Mouse (Mus musculus) liver, adult 2 months (tissue): ENCODE data around the gene Slc9a5. TPM values are rescaled to one million over a fixed set of nuclear protein-coding genes. Genes with fewer than 3 reads are reported as not detected.

ENCODE experiments used
- DNase-seq: peaks from one replicate; pipeline ENCODE4 v3.0.0-alpha.2; 2011; ENCODE audit warnings: low read depth, low spot score; ENCODE audit errors: extremely low read depth
- H3K27ac ChIP-seq: fragments of 200-500 bp; replicated peaks from 2 replicates; pipeline ENCODE4 v1.5.1; 2012; ENCODE audit warnings: low read depth, mild to moderate bottlenecking, control low read depth, inconsistent platforms, low read length; ENCODE audit not compliant: insufficient read depth
- H3K27me3 ChIP-seq: fragments of 200-500 bp; 2 replicates; pipeline ENCODE4 v1.6.1; 2012; ENCODE audit warnings: mild to moderate bottlenecking, moderate library complexity, low read length, inconsistent platforms; ENCODE audit not compliant: control insufficient read depth, insufficient read depth
- H3K36me3 ChIP-seq: fragments of 200-500 bp; 2 replicates; pipeline ENCODE4 v1.6.1; 2012; ENCODE audit warnings: low read length, inconsistent platforms; ENCODE audit not compliant: control insufficient read depth, insufficient read depth
- H3K4me1 ChIP-seq: fragments of 200-500 bp; 2 replicates; pipeline ENCODE4 v1.6.1; 2011; ENCODE audit warnings: low read length; ENCODE audit not compliant: control insufficient read depth, insufficient read depth
- H3K4me3 ChIP-seq: fragments of 200-500 bp; 2 replicates; pipeline ENCODE4 v1.5.1; 2011; ENCODE audit warnings: low read depth, mild to moderate bottlenecking, control low read depth, low read length, moderate library complexity; ENCODE audit not compliant: insufficient read depth
- H3K79me2 ChIP-seq: fragments of 200-500 bp; 2 replicates; pipeline ENCODE4 v1.6.1; 2012; ENCODE audit warnings: inconsistent platforms, mild to moderate bottlenecking, low read length, moderate library complexity; ENCODE audit not compliant: control insufficient read depth, insufficient read depth
- H3K9ac ChIP-seq: fragments of 200-500 bp; 2 replicates; pipeline ENCODE4 v1.6.1; 2012; ENCODE audit warnings: low read depth, mild to moderate bottlenecking, control low read depth, inconsistent platforms, low read length
- CTCF ChIP-seq: fragments of 200-500 bp; IDR thresholded peaks from 2 replicates; pipeline ENCODE4 v1.5.1; 2011; ENCODE audit warnings: low read depth, low read length, control low read depth
- POLR2A ChIP-seq: fragments of 200-500 bp; IDR thresholded peaks from 2 replicates; pipeline ENCODE4 v1.6.1; 2011; ENCODE audit warnings: low read length, control low read depth; ENCODE audit not compliant: insufficient read depth; ENCODE audit errors: extremely low read depth
- WGBS: fragments of 180-500 bp; shearing (Covaris S2); methylation state at CpG from one replicate; pipeline ENCODE4 v1.1.7; 2018; 5-methylcytosine and 5-hydroxymethylcytosine counted together
- polyA plus RNA-seq: library from polyadenylated mRNA; depleted of rRNA; stranded (reverse); fragments of >200 nt; gene quantifications from 2 replicates; pipeline ENCODE4 v1.2.3, GENCODE M21; 2012
- total RNA-seq: library from RNA; depleted of rRNA; stranded (reverse); fragments of >200 nt; gene quantifications from 2 replicates; pipeline ENCODE4 v1.2.3, GENCODE M21; 2014

Gene Slc9a5
- total and polyA plus RNA-seq, 2 experiments, result under 0.01 to 0.53 TPM

- no peak overlapping the region for H3K9ac ChIP-seq
- H3K36me3 ChIP-seq, result no peaks in the 10 kb centered on the region
- no peaks in the 10 kb centered on the region for H3K4me1 ChIP-seq
- WGBS, result 43% methylated on average over 3 of the region's 3 CpGs
- H3K27ac ChIP-seq, result no peak overlapping the region
- no peaks in the 10 kb centered on the region for H3K27me3 ChIP-seq
- peak; percentile 38 for DNase-seq
- H3K4me3 ChIP-seq, result no peak overlapping the region
- no peaks in the 10 kb centered on the region for H3K79me2 ChIP-seq
- peak; percentile 39; the same call in 1 of the 2 replicates for TF ChIP-seq CTCF
- TF ChIP-seq POLR2A, result no peak
Measured at GRCm38 (mm10) chr8:105397747-105398146, 49.1 kb downstream of the Slc9a5 start.

DNA sequence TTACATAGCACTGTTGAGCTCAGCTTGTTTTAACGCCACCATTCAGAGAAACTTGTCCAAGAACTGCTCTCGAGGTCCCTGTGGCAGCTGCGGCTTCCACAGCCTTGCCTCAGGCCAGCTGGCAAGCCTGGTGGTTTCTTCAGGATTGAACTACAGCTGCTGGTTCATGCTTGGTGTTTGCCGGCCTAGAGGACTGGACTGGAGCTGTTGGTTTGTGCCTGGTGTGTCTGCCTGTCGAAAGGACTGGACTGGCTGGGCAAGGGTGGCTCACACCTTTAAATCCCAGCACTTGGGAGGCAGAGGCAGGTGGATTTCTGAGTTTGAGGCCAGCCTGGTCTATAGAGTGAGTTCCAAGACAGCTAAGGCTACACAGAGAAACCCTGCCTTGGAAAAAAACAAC lies 51.4 kb downstream of the Slc9a5 start:
- no peak overlapping the region for H3K9ac ChIP-seq
- TF ChIP-seq CTCF (no peak), POLR2A (no peak)
- DNase-seq, result no peak
- H3K4me3 ChIP-seq, result no peak overlapping the region
- H3K36me3 ChIP-seq, result no peaks in the 10 kb centered on the region
- H3K4me1 ChIP-seq, result no peaks in the 10 kb centered on the region
- H3K27me3 ChIP-seq, result no peaks in the 10 kb centered on the region
- WGBS, result 94% methylated on average over 5 of the region's 5 CpGs
- no peak overlapping the region for H3K27ac ChIP-seq
- H3K79me2 ChIP-seq, result no peaks in the 10 kb centered on the region

GRCm38 (mm10) chr8:105403467-105403866 lies 54.8 kb downstream of the Slc9a5 start:
- Histone ChIP-seq H3K79me2 (no peaks in the 10 kb centered on the region), H3K27me3 (no peaks in the 10 kb centered on the region), H3K36me3 (no peaks in the 10 kb centered on the region), H3K4me1 (no peaks in the 10 kb centered on the region), H3K4me3 (no peak overlapping the region), H3K9ac (no peak overlapping the region), H3K27ac (no peak overlapping the region)
- 87% methylated on average over 8 of the region's 8 CpGs for WGBS
- DNase-seq, result no peak
- no peak for TF ChIP-seq CTCF
- no peak for TF ChIP-seq POLR2A

GRCm38 (mm10) chr8:105404496-105404895 lies 55.9 kb downstream of the Slc9a5 start:
- no peak overlapping the region for H3K27ac ChIP-seq
- DNase-seq, result no peak
- 84% methylated on average over 1 of the region's 1 CpGs for WGBS
- no peaks in the 10 kb centered on the region for H3K4me1 ChIP-seq
- H3K27me3 ChIP-seq, result no peaks in the 10 kb centered on the region
- no peak overlapping the region for H3K9ac ChIP-seq
- no peaks in the 10 kb centered on the region for H3K36me3 ChIP-seq
- TF ChIP-seq CTCF (no peak), POLR2A (no peak)
- H3K4me3 ChIP-seq, result no peak overlapping the region
- no peaks in the 10 kb centered on the region for H3K79me2 ChIP-seq

GRCm38 (mm10) chr8:105406416-105406815 lies 57.8 kb downstream of the Slc9a5 start:
- H3K27ac ChIP-seq, result no peak overlapping the region

GRCm38 (mm10) chr8:105408331-105408730 lies 59.7 kb downstream of the Slc9a5 start:
- H3K79me2 ChIP-seq, result no peaks in the 10 kb centered on the region
- no peak overlapping the region for H3K27ac ChIP-seq
- TF ChIP-seq CTCF (no peak), POLR2A (no peak)
- no peak overlapping the region for H3K9ac ChIP-seq
- no peak overlapping the region for H3K4me3 ChIP-seq
- H3K4me1 ChIP-seq, result no peaks in the 10 kb centered on the region
- DNase-seq, result no peak
- 71% methylated on average over 7 of the region's 7 CpGs for WGBS
- no peaks in the 10 kb centered on the region for H3K27me3 ChIP-seq
- H3K36me3 ChIP-seq, result no peaks in the 10 kb centered on the region

More at GRCm38 (mm10) chr8:105406416-105406815, 57.8 kb downstream of the Slc9a5 start:
- H3K9ac ChIP-seq, result no peak overlapping the region
- H3K4me3 ChIP-seq, result no peak overlapping the region
- H3K4me1 ChIP-seq, result no peaks in the 10 kb centered on the region
- H3K79me2 ChIP-seq, result no peaks in the 10 kb centered on the region
- DNase-seq, result no peak
- TF ChIP-seq CTCF (no peak), POLR2A (no peak)
- 64% methylated on average over 10 of the region's 10 CpGs for WGBS
- no peaks in the 10 kb centered on the region for H3K27me3 ChIP-seq
- H3K36me3 ChIP-seq, result no peaks in the 10 kb centered on the region
